25 mouse cellular contexts compared by ENCODE assay signal in genomic region chr16:76667046-76667445, GRCm38 (mm10).
A peak's percentile ranks its signal among the peaks of the same experiment; 100 is the strongest.
DNase-seq lines count a peak whose midpoint lies in the region; ATAC-seq lines count a peak whose summit lies in the region.
"Had no signal": no experiment of that assay in that cellular context is flagged by ENCODE, and none has a peak within 500 bp of the region (broad histone marks: within the 10 kb centered on the region; RNA-seq: fewer than 3 reads in every experiment).

No protein-coding gene starts in this region.

- H3K9me3 ChIP-seq in embryonic facial prominence, embryonic 11.5 days (replicated peaks; ENCODE audit: control insufficient read depth, low read length), result no peaks in the 10 kb centered on the region
- no peaks in the 10 kb centered on the region for H3K9me3 ChIP-seq in embryonic facial prominence, embryonic 10.5 days
- H3K9me3 ChIP-seq in hindbrain, embryonic 14.5 days (ENCODE audit: control insufficient read depth, low read length), result no peaks in the 10 kb centered on the region
- H3K9me3 ChIP-seq: embryonic facial prominence, embryonic 12.5 days; forebrain, embryonic 12.5 days; forebrain, embryonic 15.5 days; heart, embryonic 13.5 days; hindbrain, embryonic 15.5 days had no signal

- peak; percentile 7 to 16 for DNase-seq in adrenal gland, postnatal 36 days
- DNase-seq in adrenal gland, postnatal 25 days, result no peak
- peak; percentile 40 for DNase-seq in embryonic facial prominence, embryonic 11.5 days (ENCODE audit: low spot score)
- no peak for DNase-seq in embryonic facial prominence, embryonic 10.5 days (ENCODE audit: low spot score)
- DNase-seq in kidney, adult 9 months, result peak; percentile 24
- no peak for DNase-seq in kidney, postnatal 14 days
- DNase-seq in retina, postnatal 1 day, result peak; percentile 75
- no peak for DNase-seq in hindbrain, embryonic 14.5 days (ENCODE audit: low spot score)
- DNase-seq: adrenal gland, postnatal 14 days; cerebellum, adult 11 months; cerebellum, adult 2 months; cerebellum, adult 9-11 months; cerebellum, postnatal 25 days; gastrocnemius, postnatal 25 days; heart, adult 18-20 months; heart, postnatal 14 days; heart, postnatal 4 days had no signal

- no peak overlapping the region for H3K9ac ChIP-seq in embryonic facial prominence, embryonic 11.5 days (replicated peaks; ENCODE audit: low read length)
- H3K9ac ChIP-seq in hindbrain, embryonic 14.5 days, result no peak overlapping the region
- H3K9ac ChIP-seq: embryonic facial prominence, embryonic 12.5 days; forebrain, embryonic 12.5 days; forebrain, embryonic 15.5 days; heart, embryonic 13.5 days; hindbrain, embryonic 15.5 days had no signal

- H3K27ac ChIP-seq in embryonic facial prominence, embryonic 11.5 days (replicated peaks; ENCODE audit: low read depth, low read length), result no peak overlapping the region
- H3K27ac ChIP-seq in embryonic facial prominence, embryonic 10.5 days (replicated peaks), result no peak overlapping the region
- H3K27ac ChIP-seq in hindbrain, embryonic 14.5 days, result no peak overlapping the region
- H3K27ac ChIP-seq: embryonic facial prominence, embryonic 12.5 days; forebrain, embryonic 12.5 days; forebrain, embryonic 15.5 days; heart, embryonic 13.5 days; hindbrain, embryonic 15.5 days had no signal

- WGBS in embryonic facial prominence, embryonic 11.5 days, result 21% methylated on average over 3 of the region's 3 CpGs
- 32% methylated on average over 3 of the region's 3 CpGs for WGBS in embryonic facial prominence, embryonic 10.5 days
- WGBS in hindbrain, embryonic 14.5 days, result 42% methylated on average over 3 of the region's 3 CpGs

- no peaks in the 10 kb centered on the region for H3K4me1 ChIP-seq in embryonic facial prominence, embryonic 11.5 days (ENCODE audit: control insufficient read depth, insufficient read depth, low read length)
- peaks cover 4% of the 10 kb centered on the region; the same call in 1 of the 2 replicates for H3K4me1 ChIP-seq in embryonic facial prominence, embryonic 10.5 days
- no peaks in the 10 kb centered on the region for H3K4me1 ChIP-seq in hindbrain, embryonic 14.5 days (replicated peaks; ENCODE audit: control insufficient read depth, insufficient read depth, low read length)
- H3K4me1 ChIP-seq: embryonic facial prominence, embryonic 12.5 days; forebrain, embryonic 12.5 days; forebrain, embryonic 15.5 days; heart, embryonic 13.5 days; hindbrain, embryonic 15.5 days had no signal

- H3K4me2 ChIP-seq in embryonic facial prominence, embryonic 11.5 days (ENCODE audit: low read depth, low read length), result no peak overlapping the region
- H3K4me2 ChIP-seq in hindbrain, embryonic 14.5 days (replicated peaks), result no peak overlapping the region
- H3K4me2 ChIP-seq: embryonic facial prominence, embryonic 12.5 days; forebrain, embryonic 12.5 days; forebrain, embryonic 15.5 days; heart, embryonic 13.5 days; hindbrain, embryonic 15.5 days had no signal

- H3K27me3 ChIP-seq in embryonic facial prominence, embryonic 11.5 days (ENCODE audit: control insufficient read depth, insufficient read depth, low read length), result no peaks in the 10 kb centered on the region
- no peaks in the 10 kb centered on the region for H3K27me3 ChIP-seq in embryonic facial prominence, embryonic 10.5 days (replicated peaks; ENCODE audit: low read depth, poor library complexity, severe bottlenecking)
- no peaks in the 10 kb centered on the region for H3K27me3 ChIP-seq in hindbrain, embryonic 14.5 days (ENCODE audit: control insufficient read depth, insufficient read depth, low read length)
- H3K27me3 ChIP-seq: embryonic facial prominence, embryonic 12.5 days; forebrain, embryonic 12.5 days; forebrain, embryonic 15.5 days; heart, embryonic 13.5 days; hindbrain, embryonic 15.5 days had no signal

- H3K4me3 ChIP-seq in embryonic facial prominence, embryonic 11.5 days (ENCODE audit: low read depth, low read length), result no peak overlapping the region
- H3K4me3 ChIP-seq in embryonic facial prominence, embryonic 10.5 days, result no peak overlapping the region
- H3K4me3 ChIP-seq in hindbrain, embryonic 14.5 days (replicated peaks; ENCODE audit: low read length), result no peak overlapping the region
- H3K4me3 ChIP-seq: embryonic facial prominence, embryonic 12.5 days; erythroblast, embryonic 14.5 days; forebrain, embryonic 12.5 days; forebrain, embryonic 15.5 days; heart, embryonic 13.5 days; hindbrain, embryonic 15.5 days had no signal

- no peaks in the 10 kb centered on the region for H3K36me3 ChIP-seq in embryonic facial prominence, embryonic 11.5 days (replicated peaks; ENCODE audit: control insufficient read depth, insufficient read depth, low read depth, low read length)
- H3K36me3 ChIP-seq in embryonic facial prominence, embryonic 10.5 days (replicated peaks), result no peaks in the 10 kb centered on the region
- no peaks in the 10 kb centered on the region for H3K36me3 ChIP-seq in hindbrain, embryonic 14.5 days (replicated peaks; ENCODE audit: control insufficient read depth, insufficient read depth)
- H3K36me3 ChIP-seq: embryonic facial prominence, embryonic 12.5 days; forebrain, embryonic 12.5 days; forebrain, embryonic 15.5 days; heart, embryonic 13.5 days; hindbrain, embryonic 15.5 days had no signal

- no peak for ATAC-seq in embryonic facial prominence, embryonic 11.5 days (replicated peaks; ENCODE audit: insufficient number of reproducible peaks, low FRiP score, low TSS enrichment, low read depth)
- ATAC-seq in hindbrain, embryonic 14.5 days (ENCODE audit: low FRiP score), result no peak
- ATAC-seq: CD4-positive, CD25-positive, alpha-beta regulatory T cell, adult 4 months; forebrain, embryonic 15.5 days; intestine, postnatal 0 days had no signal

Comparison
In these comparisons a context has a peak if more than half of its experiments do, and no peak if none do; other contexts are left out.
1. DNase-seq: peak in adrenal gland, postnatal 36 days (2 of 2), embryonic facial prominence, embryonic 11.5 days (single experiment), kidney, adult 9 months (single experiment) and retina, postnatal 1 day (single experiment); none in adrenal gland, postnatal 25 days (single experiment), embryonic facial prominence, embryonic 10.5 days (single experiment), kidney, postnatal 14 days (single experiment) and hindbrain, embryonic 14.5 days (single experiment).